ENCODE assay signal across 9 mouse cellular contexts in the genomic region with DNA sequence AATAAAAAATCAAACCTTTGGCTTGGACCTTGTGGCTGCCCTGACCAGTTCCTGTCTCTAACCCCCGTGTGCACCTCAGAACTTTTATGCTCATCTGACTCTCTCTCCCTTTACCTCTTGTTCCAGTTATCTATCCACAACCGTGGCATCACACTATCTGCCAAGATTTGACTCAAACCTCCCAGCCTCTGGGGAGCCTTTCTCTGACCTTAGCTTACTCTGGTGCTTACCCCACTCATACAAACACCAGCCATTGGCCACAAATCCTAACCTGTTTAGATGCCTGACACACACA.
"Had no signal": no experiment of that assay in that cellular context is flagged by ENCODE, and none has a peak within 500 bp of the region (broad histone marks: within the 10 kb centered on the region; RNA-seq: fewer than 3 reads in every experiment).

No protein-coding gene starts in this region.

- ATAC-seq: intestine, embryonic 16.5 days; liver, embryonic 12.5 days had no signal

- H3K27ac ChIP-seq: limb, embryonic 15.5 days; liver, embryonic 12.5 days had no signal

- H3K4me2 ChIP-seq: limb, embryonic 15.5 days; liver, embryonic 12.5 days; lung, embryonic 15.5 days had no signal

- H3K4me3 ChIP-seq: limb, embryonic 15.5 days; liver, embryonic 12.5 days; lung, embryonic 15.5 days had no signal

- H3K9ac ChIP-seq: limb, embryonic 15.5 days; liver, embryonic 12.5 days; lung, embryonic 15.5 days had no signal

- H3K27me3 ChIP-seq: limb, embryonic 15.5 days; liver, embryonic 12.5 days; lung, embryonic 15.5 days had no signal

- H3K36me3 ChIP-seq: limb, embryonic 15.5 days; liver, embryonic 12.5 days; lung, embryonic 15.5 days had no signal

- DNase-seq: kidney, adult 9 months; layer of hippocampus, adult 9-11 months; layer of hippocampus, postnatal 36 days; right cerebral cortex, postnatal 14 days; thymus, postnatal 36 days had no signal

- H3K9me3 ChIP-seq: limb, embryonic 15.5 days; liver, embryonic 12.5 days; lung, embryonic 15.5 days had no signal
